10 mouse cellular contexts compared by ENCODE assay signal in the genomic region with DNA sequence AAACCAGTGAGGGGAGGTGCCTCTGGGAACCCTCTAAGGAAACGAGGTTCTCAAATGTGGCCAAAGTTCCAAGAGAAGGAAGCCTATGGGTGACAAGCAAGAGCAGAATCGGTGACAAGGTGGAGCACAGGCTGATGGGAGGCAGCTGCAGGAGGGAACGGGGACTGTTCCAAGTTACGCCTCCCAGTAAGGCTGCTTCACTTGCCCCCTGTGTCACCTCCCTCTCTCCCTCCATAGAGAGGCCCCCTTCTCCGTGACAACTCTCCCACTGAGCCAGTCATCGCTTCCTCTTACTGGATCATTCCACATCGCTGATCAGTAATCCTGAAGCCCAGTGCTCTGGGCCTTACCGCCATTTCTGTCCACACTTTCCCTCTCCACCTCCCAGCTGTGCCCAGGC. TPM values are rescaled to one million over a fixed set of nuclear protein-coding genes. Genes with fewer than 3 reads are reported as not detected.
DNase-seq lines count a peak whose midpoint lies in the region; ATAC-seq and TF ChIP-seq lines count a peak whose summit lies in the region.
"Had no signal": no experiment of that assay in that cellular context is flagged by ENCODE, and none has a peak within 500 bp of the region (broad histone marks: within the 10 kb centered on the region; RNA-seq: fewer than 3 reads in every experiment).

No protein-coding gene starts in this region.

- no peak for TF ChIP-seq CTCF in intestine, postnatal 0 days (IDR thresholded peaks at IDR 0.05; ENCODE audit: low read depth)

- no peaks in the 10 kb centered on the region for H3K27me3 ChIP-seq in embryonic facial prominence, embryonic 14.5 days (replicated peaks; ENCODE audit: control insufficient read depth, insufficient read depth, low read length)
- H3K27me3 ChIP-seq in embryonic facial prominence, embryonic 10.5 days (replicated peaks; ENCODE audit: low read depth, poor library complexity, severe bottlenecking), result no peaks in the 10 kb centered on the region
- no peaks in the 10 kb centered on the region for H3K27me3 ChIP-seq in intestine, embryonic 14.5 days (replicated peaks; ENCODE audit: control insufficient read depth, insufficient read depth, low read length)
- H3K27me3 ChIP-seq in intestine, postnatal 0 days (replicated peaks; ENCODE audit: control insufficient read depth, insufficient read depth, low read length), result no peaks in the 10 kb centered on the region
- H3K27me3 ChIP-seq in hindbrain, embryonic 15.5 days, result no peaks in the 10 kb centered on the region
- H3K27me3 ChIP-seq: liver, embryonic 13.5 days had no signal

- ATAC-seq in embryonic facial prominence, embryonic 14.5 days (ENCODE audit: low read depth), result no peak; the same call in 1 of the 2 replicates
- ATAC-seq in intestine, embryonic 14.5 days (replicated peaks; ENCODE audit: low FRiP score, low TSS enrichment, low read depth), result no peak
- ATAC-seq in intestine, postnatal 0 days, result no peak
- ATAC-seq in hindbrain, embryonic 15.5 days (ENCODE audit: low FRiP score, low read depth), result 0 out of 2 replicates have a peak, but pooled peaks have one; percentile 6

- DNase-seq in embryonic facial prominence, embryonic 14.5 days (ENCODE audit: low spot score), result peak; percentile 46
- DNase-seq in embryonic facial prominence, embryonic 10.5 days (ENCODE audit: low spot score), result no peak
- DNase-seq in intestine, embryonic 14.5 days (ENCODE audit: low spot score), result no peak
- peak; percentile 48 to 63 for DNase-seq in kidney, postnatal 36 days
- DNase-seq in embryo, embryonic 11 days, result no peak
- DNase-seq in cerebellum, adult 9-11 months, result no peak
- DNase-seq: heart, postnatal 14 days; liver, embryonic 13.5 days had no signal

- no peak overlapping the region for H3K9ac ChIP-seq in embryonic facial prominence, embryonic 14.5 days (ENCODE audit: low read depth, low read length)
- H3K9ac ChIP-seq in intestine, embryonic 14.5 days (ENCODE audit: low read length), result no peak overlapping the region
- no peak overlapping the region for H3K9ac ChIP-seq in intestine, postnatal 0 days (ENCODE audit: low read depth, low read length)
- no peak overlapping the region for H3K9ac ChIP-seq in hindbrain, embryonic 15.5 days
- H3K9ac ChIP-seq: liver, embryonic 13.5 days had no signal

- no peak overlapping the region for H3K27ac ChIP-seq in embryonic facial prominence, embryonic 14.5 days (replicated peaks; ENCODE audit: low read depth, low read length)
- H3K27ac ChIP-seq in embryonic facial prominence, embryonic 10.5 days (replicated peaks), result no peak overlapping the region
- H3K27ac ChIP-seq in intestine, embryonic 14.5 days (ENCODE audit: low read depth), result no peak overlapping the region
- H3K27ac ChIP-seq in intestine, postnatal 0 days (ENCODE audit: low read depth, low read length), result no peak overlapping the region
- no peak overlapping the region for H3K27ac ChIP-seq in hindbrain, embryonic 15.5 days (replicated peaks)
- H3K27ac ChIP-seq: liver, embryonic 13.5 days had no signal

- peaks cover 27% of the 10 kb centered on the region for H3K4me1 ChIP-seq in embryonic facial prominence, embryonic 14.5 days (ENCODE audit: control insufficient read depth, insufficient read depth, low read length)
- H3K4me1 ChIP-seq in embryonic facial prominence, embryonic 10.5 days, result peaks cover 41% of the 10 kb centered on the region
- peaks cover 35% of the 10 kb centered on the region for H3K4me1 ChIP-seq in intestine, embryonic 14.5 days (replicated peaks; ENCODE audit: control insufficient read depth, insufficient read depth, low read length)
- no peaks in the 10 kb centered on the region for H3K4me1 ChIP-seq in intestine, postnatal 0 days (replicated peaks; ENCODE audit: control insufficient read depth, insufficient read depth, low read length)
- peaks cover 85% of the 10 kb centered on the region for H3K4me1 ChIP-seq in hindbrain, embryonic 15.5 days (replicated peaks)

- no peaks in the 10 kb centered on the region for H3K9me3 ChIP-seq in embryonic facial prominence, embryonic 14.5 days (ENCODE audit: control insufficient read depth, low read length)
- H3K9me3 ChIP-seq in embryonic facial prominence, embryonic 10.5 days, result no peaks in the 10 kb centered on the region
- H3K9me3 ChIP-seq in intestine, embryonic 14.5 days (ENCODE audit: control insufficient read depth, low read length), result no peaks in the 10 kb centered on the region
- H3K9me3 ChIP-seq in intestine, postnatal 0 days (ENCODE audit: control insufficient read depth), result no peaks in the 10 kb centered on the region
- no peaks in the 10 kb centered on the region for H3K9me3 ChIP-seq in hindbrain, embryonic 15.5 days
- H3K9me3 ChIP-seq: liver, embryonic 13.5 days had no signal

- peaks cover 41% of the 10 kb centered on the region for H3K36me3 ChIP-seq in embryonic facial prominence, embryonic 14.5 days (ENCODE audit: control insufficient read depth, insufficient read depth, low read length)
- H3K36me3 ChIP-seq in embryonic facial prominence, embryonic 10.5 days (replicated peaks), result peaks cover 85% of the 10 kb centered on the region
- peaks cover 41% of the 10 kb centered on the region for H3K36me3 ChIP-seq in intestine, embryonic 14.5 days (ENCODE audit: control insufficient read depth, insufficient read depth, low read length)
- peaks cover 8% of the 10 kb centered on the region; the same call in 1 of the 2 replicates for H3K36me3 ChIP-seq in intestine, postnatal 0 days (ENCODE audit: control insufficient read depth, insufficient read depth)
- H3K36me3 ChIP-seq in hindbrain, embryonic 15.5 days, result peaks cover 38% of the 10 kb centered on the region

- no peak overlapping the region for H3K4me2 ChIP-seq in embryonic facial prominence, embryonic 14.5 days (ENCODE audit: low read depth, low read length)
- 0 out of 2 replicates have a peak overlapping the region, but pooled peaks have one; percentile 2 for H3K4me2 ChIP-seq in intestine, embryonic 14.5 days (ENCODE audit: low read length)
- no peak overlapping the region for H3K4me2 ChIP-seq in intestine, postnatal 0 days (replicated peaks; ENCODE audit: low read depth)
- H3K4me2 ChIP-seq in hindbrain, embryonic 15.5 days, result no peak overlapping the region
- H3K4me2 ChIP-seq: liver, embryonic 13.5 days had no signal

- no peak overlapping the region for H3K4me3 ChIP-seq in embryonic facial prominence, embryonic 14.5 days (ENCODE audit: low read depth, low read length)
- H3K4me3 ChIP-seq in embryonic facial prominence, embryonic 10.5 days, result no peak overlapping the region
- no peak overlapping the region for H3K4me3 ChIP-seq in intestine, embryonic 14.5 days (ENCODE audit: low read depth, low read length)
- H3K4me3 ChIP-seq in intestine, postnatal 0 days (ENCODE audit: low read depth, low read length), result no peak overlapping the region
- H3K4me3 ChIP-seq in hindbrain, embryonic 15.5 days, result no peak overlapping the region
- H3K4me3 ChIP-seq: liver, embryonic 13.5 days had no signal

- WGBS in embryonic facial prominence, embryonic 14.5 days, result 52% methylated on average over 8 of the region's 8 CpGs
- 61% methylated on average over 8 of the region's 8 CpGs for WGBS in embryonic facial prominence, embryonic 10.5 days
- WGBS in intestine, embryonic 14.5 days, result 51% methylated on average over 8 of the region's 8 CpGs
- 55% methylated on average over 8 of the region's 8 CpGs for WGBS in intestine, postnatal 0 days
- 34% methylated on average over 8 of the region's 8 CpGs for WGBS in hindbrain, embryonic 15.5 days

RNA-seq across cellular contexts. Expression of gene Dchs1, which starts 12.8 kb away (rescaled TPM):
- 21.2 and 24.1 TPM in 2 replicates for polyA plus RNA-seq in embryonic facial prominence, embryonic 14.5 days (2014; fragmentation: Nextera tagmentation; extraction: Ambion mirVana)
- 13.7 and 14.8 TPM in 2 replicates for polyA plus RNA-seq in embryonic facial prominence, embryonic 10.5 days (2016; fragmentation: Nextera tagmentation; extraction: Ambion mirVana)
- polyA plus RNA-seq in intestine, embryonic 14.5 days (2014; fragmentation: Nextera tagmentation; extraction: Ambion mirVana), result 17.5 and 18.7 TPM in 2 replicates
- 2.2 and 2.4 TPM in 2 replicates for polyA plus RNA-seq in intestine, postnatal 0 days (2015; fragmentation: Nextera tagmentation; extraction: Ambion mirVana)
- 14.3 and 14.8 TPM in 2 replicates for polyA plus RNA-seq in hindbrain, embryonic 15.5 days (2015; fragmentation: Nextera tagmentation; extraction: Ambion mirVana)

RNA-seq across cellular contexts. Expression of gene Tpp1, which starts 22.6 kb away (rescaled TPM):
- polyA plus RNA-seq in embryonic facial prominence, embryonic 14.5 days (2014; fragmentation: Nextera tagmentation; extraction: Ambion mirVana), result 79.6 and 80.6 TPM in 2 replicates
- 45.0 and 49.2 TPM in 2 replicates for polyA plus RNA-seq in embryonic facial prominence, embryonic 10.5 days (2016; fragmentation: Nextera tagmentation; extraction: Ambion mirVana)
- polyA plus RNA-seq in intestine, embryonic 14.5 days (2014; fragmentation: Nextera tagmentation; extraction: Ambion mirVana), result 74.1 and 85.8 TPM in 2 replicates
- 176 and 184 TPM in 2 replicates for polyA plus RNA-seq in intestine, postnatal 0 days (2015; fragmentation: Nextera tagmentation; extraction: Ambion mirVana)
- 45.7 and 46.2 TPM in 2 replicates for polyA plus RNA-seq in hindbrain, embryonic 15.5 days (2015; fragmentation: Nextera tagmentation; extraction: Ambion mirVana)

RNA-seq across cellular contexts. Expression of gene Taf10, which starts 30.5 kb away (rescaled TPM):
- polyA plus RNA-seq in embryonic facial prominence, embryonic 14.5 days (2014; fragmentation: Nextera tagmentation; extraction: Ambion mirVana), result 163 and 166 TPM in 2 replicates
- 154 and 163 TPM in 2 replicates for polyA plus RNA-seq in embryonic facial prominence, embryonic 10.5 days (2016; fragmentation: Nextera tagmentation; extraction: Ambion mirVana)
- 163 and 185 TPM in 2 replicates for polyA plus RNA-seq in intestine, embryonic 14.5 days (2014; fragmentation: Nextera tagmentation; extraction: Ambion mirVana)
- 164 and 168 TPM in 2 replicates for polyA plus RNA-seq in intestine, postnatal 0 days (2015; fragmentation: Nextera tagmentation; extraction: Ambion mirVana)
- polyA plus RNA-seq in hindbrain, embryonic 15.5 days (2015; fragmentation: Nextera tagmentation; extraction: Ambion mirVana), result 100 and 110 TPM in 2 replicates

RNA-seq across cellular contexts. Expression of gene Mrpl17, which starts 36.2 kb away (rescaled TPM):
- 333 and 347 TPM in 2 replicates for polyA plus RNA-seq in embryonic facial prominence, embryonic 14.5 days (2014; fragmentation: Nextera tagmentation; extraction: Ambion mirVana)
- polyA plus RNA-seq in embryonic facial prominence, embryonic 10.5 days (2016; fragmentation: Nextera tagmentation; extraction: Ambion mirVana), result 329 and 340 TPM in 2 replicates
- polyA plus RNA-seq in intestine, embryonic 14.5 days (2014; fragmentation: Nextera tagmentation; extraction: Ambion mirVana), result 379 and 393 TPM in 2 replicates
- polyA plus RNA-seq in intestine, postnatal 0 days (2015; fragmentation: Nextera tagmentation; extraction: Ambion mirVana), result 255 and 275 TPM in 2 replicates
- 178 and 195 TPM in 2 replicates for polyA plus RNA-seq in hindbrain, embryonic 15.5 days (2015; fragmentation: Nextera tagmentation; extraction: Ambion mirVana)

RNA-seq across cellular contexts. Expression of gene Rrp8, which starts 37.5 kb away (rescaled TPM):
- polyA plus RNA-seq in embryonic facial prominence, embryonic 14.5 days (2014; fragmentation: Nextera tagmentation; extraction: Ambion mirVana), result 30.9 and 31.2 TPM in 2 replicates
- 45.3 and 45.4 TPM in 2 replicates for polyA plus RNA-seq in embryonic facial prominence, embryonic 10.5 days (2016; fragmentation: Nextera tagmentation; extraction: Ambion mirVana)
- 36.7 and 41.8 TPM in 2 replicates for polyA plus RNA-seq in intestine, embryonic 14.5 days (2014; fragmentation: Nextera tagmentation; extraction: Ambion mirVana)
- polyA plus RNA-seq in intestine, postnatal 0 days (2015; fragmentation: Nextera tagmentation; extraction: Ambion mirVana), result 12.7 and 15.0 TPM in 2 replicates
- 24.9 and 26.0 TPM in 2 replicates for polyA plus RNA-seq in hindbrain, embryonic 15.5 days (2015; fragmentation: Nextera tagmentation; extraction: Ambion mirVana)

Comparison
In these comparisons a context has a peak if more than half of its experiments do, and no peak if none do; other contexts are left out.
1. DNase-seq: peak in embryonic facial prominence, embryonic 14.5 days (single experiment) and kidney, postnatal 36 days (2 of 2); none in embryonic facial prominence, embryonic 10.5 days (single experiment), intestine, embryonic 14.5 days (single experiment), embryo, embryonic 11 days (single experiment) and cerebellum, adult 9-11 months (single experiment).